Mouse (Mus musculus): ENCODE results near the gene Tmem175. TPM values are rescaled to one million over a fixed set of nuclear protein-coding genes. Genes with fewer than 3 reads are reported as not detected.

The Tmem175 gene
- polyA plus RNA-seq, 2 experiments, result 35.5 to 41.8 TPM

DNA sequence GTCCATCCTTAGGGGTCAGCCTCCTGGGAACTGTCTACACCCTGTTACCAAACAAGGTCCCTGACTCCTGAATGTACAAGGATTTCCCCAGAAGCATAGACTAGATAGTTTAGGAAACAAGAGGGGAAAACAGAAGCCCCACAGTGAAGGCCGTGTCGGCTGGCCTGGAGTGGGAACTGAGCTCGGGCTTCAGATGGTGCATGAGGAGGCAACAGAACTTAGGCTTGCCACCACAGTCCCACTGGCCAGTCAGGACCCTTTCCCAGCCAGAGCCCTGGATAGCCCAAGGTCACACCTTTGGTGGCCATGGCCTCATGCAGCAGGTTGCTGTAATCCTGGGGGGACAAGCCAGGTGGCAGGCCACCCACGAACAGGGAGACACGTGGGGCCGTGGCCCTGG, 23.8 kb downstream of the Tmem175 start:
- peaks cover 85% of the 10 kb centered on the region for H3K36me3 ChIP-seq (ENCODE audit: control insufficient read depth, insufficient read depth, low read length)
- no peaks in the 10 kb centered on the region for H3K9me3 ChIP-seq (ENCODE audit: control insufficient read depth, low read length)
- H3K4me2 ChIP-seq (replicated peaks; ENCODE audit: low read depth, low read length, severe bottlenecking), result no peak overlapping the region
- H3K4me1 ChIP-seq (ENCODE audit: control insufficient read depth, insufficient read depth, low read length), result no peaks in the 10 kb centered on the region
- no peak overlapping the region for H3K27ac ChIP-seq (replicated peaks; ENCODE audit: low read depth, low read length)
- TF ChIP-seq POLR2A (IDR thresholded peaks at IDR 0.05; ENCODE audit: borderline replicate concordance, extremely low read depth, insufficient read depth, insufficient read length), result no peak
- H3K4me3 ChIP-seq (replicated peaks; ENCODE audit: low read length), result no peak overlapping the region
- H3K9ac ChIP-seq (ENCODE audit: low read depth, low read length, severe bottlenecking), result no peak overlapping the region
- no peak for ATAC-seq (ENCODE audit: low FRiP score, low read depth)
- WGBS, result 91% methylated on average over 6 of the region's 6 CpGs
- H3K27me3 ChIP-seq (ENCODE audit: control insufficient read depth, insufficient read depth, low read length), result no peaks in the 10 kb centered on the region
- no peak for DNase-seq (ENCODE audit: low spot score)

DNA sequence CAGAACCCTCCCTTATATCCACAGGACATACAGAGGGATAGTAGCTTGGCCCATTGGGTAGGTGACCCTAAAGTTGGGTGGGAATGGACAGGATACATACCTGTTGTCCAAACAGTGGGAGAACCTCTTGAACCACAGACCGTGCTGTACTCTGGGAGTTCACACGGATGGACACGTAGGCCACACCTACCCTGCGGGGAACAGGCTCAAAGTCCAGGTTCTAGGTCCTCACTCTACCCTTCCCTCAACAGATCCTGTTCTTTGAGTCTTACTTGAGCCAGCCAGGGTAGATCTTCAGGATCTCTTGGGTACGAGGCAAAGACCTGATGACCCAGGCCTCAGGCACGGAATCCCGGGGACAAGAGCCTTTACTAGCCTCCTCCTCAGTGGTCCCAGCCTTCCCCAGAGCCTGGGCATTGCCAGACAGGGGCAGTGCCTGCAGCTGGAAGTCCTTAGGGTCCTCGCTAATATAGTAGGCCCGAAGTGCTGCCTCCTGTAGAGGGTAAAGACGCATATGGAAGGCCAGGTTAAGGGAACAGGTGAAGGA, 24.9 kb downstream of the Tmem175 start:
- Histone ChIP-seq H3K27ac (replicated peaks; ENCODE audit: low read depth, low read length) (no peak overlapping the region), H3K4me2 (replicated peaks; ENCODE audit: low read depth, low read length, severe bottlenecking) (no peak overlapping the region), H3K4me3 (replicated peaks; ENCODE audit: low read length) (no peak overlapping the region), H3K27me3 (ENCODE audit: control insufficient read depth, insufficient read depth, low read length) (no peaks in the 10 kb centered on the region), H3K9me3 (ENCODE audit: control insufficient read depth, low read length) (no peaks in the 10 kb centered on the region), H3K9ac (ENCODE audit: low read depth, low read length, severe bottlenecking) (no peak overlapping the region), H3K4me1 (ENCODE audit: control insufficient read depth, insufficient read depth, low read length) (peaks cover 3% of the 10 kb centered on the region), H3K36me3 (ENCODE audit: control insufficient read depth, insufficient read depth, low read length) (peaks cover 73% of the 10 kb centered on the region)
- no peak for TF ChIP-seq POLR2A (IDR thresholded peaks at IDR 0.05; ENCODE audit: borderline replicate concordance, extremely low read depth, insufficient read depth, insufficient read length)
- 94% methylated on average over 10 of the region's 10 CpGs for WGBS
- no peak for DNase-seq (ENCODE audit: low spot score)
- ATAC-seq (ENCODE audit: low FRiP score, low read depth), result no peak

DNA sequence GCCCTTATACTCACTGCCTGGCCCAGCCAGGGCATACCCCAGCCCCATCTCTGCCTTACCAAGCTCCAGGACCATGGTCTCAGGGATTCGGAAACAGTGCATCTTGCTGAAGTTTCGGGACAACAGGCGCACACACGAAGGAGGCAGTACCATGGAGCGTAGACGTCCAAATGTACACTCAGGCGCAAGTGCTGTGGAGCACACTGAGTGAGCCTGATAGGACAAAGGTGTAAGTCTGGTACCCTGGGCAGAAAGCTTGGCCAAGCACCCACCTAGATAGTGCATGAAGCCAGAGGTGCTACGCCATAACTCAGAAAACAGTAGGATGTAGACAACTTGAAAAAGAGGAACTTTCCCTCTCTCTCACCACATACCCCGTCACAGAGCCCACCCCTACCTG, 25.8 kb downstream of the Tmem175 start:
- no peak overlapping the region for H3K4me2 ChIP-seq (replicated peaks; ENCODE audit: low read depth, low read length, severe bottlenecking)
- H3K9me3 ChIP-seq (ENCODE audit: control insufficient read depth, low read length), result no peaks in the 10 kb centered on the region
- no peak overlapping the region for H3K27ac ChIP-seq (replicated peaks; ENCODE audit: low read depth, low read length)
- DNase-seq (ENCODE audit: low spot score) (no peak), ATAC-seq (ENCODE audit: low FRiP score, low read depth) (no peak)
- H3K4me1 ChIP-seq (ENCODE audit: control insufficient read depth, insufficient read depth, low read length), result peaks cover 8% of the 10 kb centered on the region
- 96% methylated on average over 9 of the region's 9 CpGs for WGBS
- TF ChIP-seq POLR2A (IDR thresholded peaks at IDR 0.05; ENCODE audit: borderline replicate concordance, extremely low read depth, insufficient read depth, insufficient read length), result no peak
- no peaks in the 10 kb centered on the region for H3K27me3 ChIP-seq (ENCODE audit: control insufficient read depth, insufficient read depth, low read length)
- no peak overlapping the region for H3K4me3 ChIP-seq (replicated peaks; ENCODE audit: low read length)
- H3K9ac ChIP-seq (ENCODE audit: low read depth, low read length, severe bottlenecking), result no peak overlapping the region
- H3K36me3 ChIP-seq (ENCODE audit: control insufficient read depth, insufficient read depth, low read length), result peaks cover 66% of the 10 kb centered on the region

DNA sequence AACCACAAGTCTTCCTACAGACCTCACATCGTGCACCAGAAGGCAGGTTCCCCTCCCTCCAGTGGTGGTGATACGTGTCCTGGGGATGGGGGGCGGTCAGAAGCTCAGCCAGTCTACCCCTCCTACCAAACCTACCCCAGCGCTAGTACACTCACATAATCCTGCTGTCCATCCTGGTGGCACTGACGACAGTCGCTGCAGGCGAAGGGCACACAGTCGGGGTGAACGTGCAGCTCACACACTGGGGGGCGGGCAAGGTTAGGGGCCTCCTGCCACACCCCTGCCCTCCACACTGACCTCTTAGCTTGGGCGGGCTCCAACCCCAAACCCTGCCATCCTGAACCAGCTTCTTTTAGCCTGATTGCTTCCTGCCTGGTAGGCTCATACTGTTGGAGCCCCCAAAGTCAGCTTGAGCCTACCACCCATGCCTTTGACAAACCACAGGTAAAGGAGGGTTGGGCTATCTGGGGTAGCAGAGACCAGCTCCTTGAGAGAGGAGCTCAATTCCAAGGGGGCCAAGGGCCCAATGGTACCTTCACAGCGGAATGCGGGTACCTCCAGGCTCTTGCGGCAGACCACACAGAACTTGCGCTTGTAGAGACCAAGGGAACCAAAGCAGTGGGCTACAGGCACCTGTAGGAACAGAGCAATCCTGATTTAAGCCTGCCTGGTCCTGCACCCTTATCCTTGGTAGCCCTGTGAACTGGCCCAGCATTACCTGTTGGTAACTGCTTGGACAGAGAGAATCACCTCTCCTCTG, 26.5 kb downstream of the Tmem175 start:
- Histone ChIP-seq H3K27ac (replicated peaks; ENCODE audit: low read depth, low read length) (no peak overlapping the region), H3K27me3 (ENCODE audit: control insufficient read depth, insufficient read depth, low read length) (no peaks in the 10 kb centered on the region), H3K4me1 (ENCODE audit: control insufficient read depth, insufficient read depth, low read length) (peaks cover 8% of the 10 kb centered on the region), H3K4me2 (replicated peaks; ENCODE audit: low read depth, low read length, severe bottlenecking) (no peak overlapping the region), H3K9ac (ENCODE audit: low read depth, low read length, severe bottlenecking) (no peak overlapping the region), H3K4me3 (replicated peaks; ENCODE audit: low read length) (no peak overlapping the region), H3K9me3 (ENCODE audit: control insufficient read depth, low read length) (no peaks in the 10 kb centered on the region), H3K36me3 (ENCODE audit: control insufficient read depth, insufficient read depth, low read length) (peaks cover 60% of the 10 kb centered on the region)
- TF ChIP-seq POLR2A (IDR thresholded peaks at IDR 0.05; ENCODE audit: borderline replicate concordance, extremely low read depth, insufficient read depth, insufficient read length), result no peak
- ATAC-seq (ENCODE audit: low FRiP score, low read depth) (no peak), DNase-seq (ENCODE audit: low spot score) (no peak)
- 93% methylated on average over 15 of the region's 15 CpGs for WGBS

DNA sequence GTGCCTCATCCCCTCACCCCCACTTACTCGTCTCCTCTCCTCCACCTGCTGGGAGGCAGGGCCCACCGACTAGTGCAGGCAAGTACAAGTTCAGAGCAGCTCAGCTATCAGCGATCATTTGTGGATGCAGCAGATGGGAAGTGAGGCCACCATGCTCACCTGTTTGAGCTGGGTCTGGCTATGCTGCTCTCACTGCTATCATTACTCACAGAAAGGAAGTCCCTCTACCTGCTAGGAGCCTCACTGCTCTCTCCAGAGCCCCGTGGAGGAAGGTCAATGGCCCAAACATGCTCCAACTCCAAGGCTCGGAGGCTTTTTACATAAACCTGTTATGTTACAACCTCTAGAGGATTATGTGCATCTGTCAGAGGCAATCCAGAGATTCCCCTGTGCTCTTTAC, 27.8 kb downstream of the Tmem175 start:
- H3K36me3 ChIP-seq (ENCODE audit: control insufficient read depth, insufficient read depth, low read length), result peaks cover 52% of the 10 kb centered on the region
- H3K27ac ChIP-seq (replicated peaks; ENCODE audit: low read depth, low read length), result no peak overlapping the region
- ATAC-seq (ENCODE audit: low FRiP score, low read depth), result no peak
- no peaks in the 10 kb centered on the region for H3K9me3 ChIP-seq (ENCODE audit: control insufficient read depth, low read length)
- H3K4me1 ChIP-seq (ENCODE audit: control insufficient read depth, insufficient read depth, low read length), result peaks cover 8% of the 10 kb centered on the region
- DNase-seq (ENCODE audit: low spot score), result no peak
- H3K4me3 ChIP-seq (replicated peaks; ENCODE audit: low read length), result no peak overlapping the region
- H3K27me3 ChIP-seq (ENCODE audit: control insufficient read depth, insufficient read depth, low read length), result no peaks in the 10 kb centered on the region
- H3K4me2 ChIP-seq (replicated peaks; ENCODE audit: low read depth, low read length, severe bottlenecking), result no peak overlapping the region
- H3K9ac ChIP-seq (ENCODE audit: low read depth, low read length, severe bottlenecking), result no peak overlapping the region
- no peak for TF ChIP-seq POLR2A (IDR thresholded peaks at IDR 0.05; ENCODE audit: borderline replicate concordance, extremely low read depth, insufficient read depth, insufficient read length)
- 73% methylated on average over 5 of the region's 5 CpGs for whole genome bisulfite sequencing
